Mouse (Mus musculus): ENCODE results near the gene Pitpna. TPM values are rescaled to one million over a fixed set of nuclear protein-coding genes. Genes with fewer than 3 reads are reported as not detected.

Gene Pitpna
- total and polyA plus RNA-seq, 3 experiments: 67.8 to 709 (median 194) TPM

- Histone ChIP-seq H3K27ac (ENCODE audit: control insufficient read depth, low read depth, low read length) (no peak overlapping the region), H3K9me3 (replicated peaks; ENCODE audit: insufficient read depth, low read length) (no peaks in the 10 kb centered on the region), H3K4me3 (ENCODE audit: control insufficient read depth in 1 of 2, insufficient read depth in 1 of 2, low read depth in 2 of 2, low read length in 2 of 2) (no peak overlapping the region), H3K36me3 (ENCODE audit: control insufficient read depth in 1 of 2, insufficient read depth in 2 of 2, low read length in 2 of 2) (peaks cover 0 to 5% of the 10 kb centered on the region in 2 experiments), H3K27me3 (ENCODE audit: control insufficient read depth in 1 of 2, insufficient read depth in 2 of 2, low read length in 2 of 2) (no peaks in the 10 kb centered on the region), H3K4me1 (ENCODE audit: control insufficient read depth in 1 of 2, insufficient read depth in 2 of 2, low read length in 2 of 2) (peaks cover 2 to 7% of the 10 kb centered on the region in 2 experiments; a peak in 3 of 4 replicates), H3K79me2 (ENCODE audit: control insufficient read depth, insufficient read depth, low read length, poor library complexity) (peaks cover 7% of the 10 kb centered on the region), H3K9ac (ENCODE audit: control insufficient read depth, low read depth, low read length, poor library complexity, severe bottlenecking) (no peak overlapping the region)
- DNase-seq (ENCODE audit: low read depth, low spot score): no peak
- TF ChIP-seq ZNF384 (IDR thresholded peaks at IDR 0.05; ENCODE audit: low read depth, low read length): no peak
- no peak for TF ChIP-seq USF2 (IDR thresholded peaks at IDR 0.05; ENCODE audit: borderline replicate concordance in 1 of 2, insufficient read depth in 1 of 2, low read depth in 1 of 2, low read length in 2 of 2)
- TF ChIP-seq CTCF (IDR thresholded peaks at IDR 0.05 in 2 of 3, conservative IDR thresholded peaks at IDR 0.05 in 1 of 3; ENCODE audit: control insufficient read depth in 1 of 3, insufficient read depth in 1 of 3, low read depth in 2 of 3, low read length in 3 of 3, poor library complexity in 1 of 3, severe bottlenecking in 1 of 3): no peak
- no peak for TF ChIP-seq GABPA (IDR thresholded peaks at IDR 0.05; ENCODE audit: low read depth, low read length)
- no peak for TF ChIP-seq ZKSCAN1 (IDR thresholded peaks at IDR 0.05; ENCODE audit: low read depth, low read length)
- TF ChIP-seq MYB (IDR thresholded peaks at IDR 0.05; ENCODE audit: low read depth, low read length): no peak
- no peak for TF ChIP-seq EP300 (IDR thresholded peaks at IDR 0.05; ENCODE audit: low read depth in 1 of 2, low read length in 2 of 2)
- TF ChIP-seq TAL1 (IDR thresholded peaks at IDR 0.05; ENCODE audit: low read length): no peak
- TF ChIP-seq KAT2A (conservative IDR thresholded peaks at IDR 0.05; ENCODE audit: low read depth, low read length): no peak
- no peak for TF ChIP-seq MAFK (IDR thresholded peaks at IDR 0.05; ENCODE audit: borderline replicate concordance, low read depth, low read length)
- TF ChIP-seq MYC (IDR thresholded peaks at IDR 0.05; ENCODE audit: low read depth, low read length): no peak
- no peak for TF ChIP-seq MAX (IDR thresholded peaks at IDR 0.05; ENCODE audit: low read length)
- TF ChIP-seq HCFC1 (IDR thresholded peaks at IDR 0.05; ENCODE audit: low read depth, low read length): no peak
- no peak for TF ChIP-seq MXI1 (IDR thresholded peaks at IDR 0.05; ENCODE audit: low read depth, low read length)
- TF ChIP-seq POLR2AphosphoS5 (IDR thresholded peaks at IDR 0.05; ENCODE audit: borderline replicate concordance, low read depth, low read length): no peak
- TF ChIP-seq NRF1 (IDR thresholded peaks at IDR 0.05; ENCODE audit: insufficient read depth, low read depth, low read length, poor library complexity, severe bottlenecking): no peak
- no peak for TF ChIP-seq CHD2 (IDR thresholded peaks at IDR 0.05; ENCODE audit: low read length)
- TF ChIP-seq POLR2A (IDR thresholded peaks at IDR 0.05; ENCODE audit: control insufficient read depth in 1 of 2, insufficient read depth in 1 of 2, low read depth in 1 of 2, low read length in 2 of 2, poor library complexity in 1 of 2): no peak
- TF ChIP-seq POLR2AphosphoS2 (IDR thresholded peaks at IDR 0.05; ENCODE audit: low read length): no peak
Observed at GRCm38 (mm10) chr11:75658311-75658710, 70.4 kb downstream of the Pitpna start.

GRCm38 (mm10) chr11:75658996-75659750, 71.3 kb downstream of the Pitpna start:
- H3K9me3 ChIP-seq (replicated peaks; ENCODE audit: insufficient read depth, low read length): no peaks in the 10 kb centered on the region
- no peak for TF ChIP-seq POLR2AphosphoS2 (IDR thresholded peaks at IDR 0.05; ENCODE audit: low read length)
- no peak for TF ChIP-seq ZC3H11A (IDR thresholded peaks at IDR 0.05; ENCODE audit: low read depth, low read length)
- TF ChIP-seq POLR2AphosphoS5 (IDR thresholded peaks at IDR 0.05; ENCODE audit: borderline replicate concordance, low read depth, low read length): no peak
- peaks cover 0 to 5% of the 10 kb centered on the region in 2 experiments; a peak in 3 of 4 replicates for H3K36me3 ChIP-seq (ENCODE audit: control insufficient read depth in 1 of 2, insufficient read depth in 2 of 2, low read length in 2 of 2)
- no peak for DNase-seq (ENCODE audit: low read depth, low spot score)
- no peak overlapping the region for H3K27ac ChIP-seq (ENCODE audit: control insufficient read depth, low read depth, low read length)
- no peak overlapping the region for H3K4me3 ChIP-seq (ENCODE audit: control insufficient read depth in 1 of 2, insufficient read depth in 1 of 2, low read depth in 2 of 2, low read length in 2 of 2)
- no peaks in the 10 kb centered on the region for H3K27me3 ChIP-seq (ENCODE audit: control insufficient read depth in 1 of 2, insufficient read depth in 2 of 2, low read length in 2 of 2)
- H3K79me2 ChIP-seq (ENCODE audit: control insufficient read depth, insufficient read depth, low read length, poor library complexity): peaks cover 7% of the 10 kb centered on the region
- H3K4me1 ChIP-seq (ENCODE audit: control insufficient read depth in 1 of 2, insufficient read depth in 2 of 2, low read length in 2 of 2): peaks cover 2 to 5% of the 10 kb centered on the region in 2 experiments; a peak in 3 of 4 replicates
- H3K9ac ChIP-seq (ENCODE audit: control insufficient read depth, low read depth, low read length, poor library complexity, severe bottlenecking): no peak overlapping the region

All from MEL (cell line).